Mouse (Mus musculus) heart, postnatal 0 days (tissue): ENCODE measurements at regions not wholly inside any gene's neighbourhood (a gene's known extent, or its start where the extent isn't known, plus 50 kb on each side); places are given as distances from the start of the nearest gene placed in this dataset.

Source experiments
- CTCF ChIP-seq: IDR thresholded peaks from 2 replicates; pipeline ENCODE4 v1.5.1; 2016; ENCODE audit warnings: antibody characterized with exemption, control low read depth, low read depth
- EP300 ChIP-seq: IDR thresholded peaks from 2 replicates; pipeline ENCODE4 v1.6.1; 2016; ENCODE audit warnings: antibody characterized with exemption, low read depth

GRCm38 (mm10) chr4:95177753-95178152 lies 125.7 kb upstream of the Jun start:
- TF ChIP-seq CTCF (no peak), EP300 (no peak)
